Mouse (Mus musculus): ENCODE measurements at regions not wholly inside any gene's neighbourhood (a gene's known extent, or its start where the extent isn't known, plus 50 kb on each side); places are given as distances from the start of the nearest gene placed in this dataset.
"Not testable (repeated sequence)": the region's sequence is repeated elsewhere in the genome, so short reads cannot be mapped to it uniquely, and the experiment has no call there.

- intact Hi-C loops (cut with DNase I), result no loop called here
- DNase-seq (ENCODE audit: low spot score in 2 of 2), result no peak
Observed at GRCm38 (mm10) chr9:94169905-94170612, 367.8 kb downstream of the 1190002N15Rik start.

GRCm38 (mm10) chr9:94163671-94164070 lies 374.2 kb downstream of the 1190002N15Rik start:
- DNase-seq (ENCODE audit: low spot score in 2 of 2), result no peak
- intact Hi-C loops (cut with DNase I), result no loop called here

- no peak for DNase-seq (ENCODE audit: low spot score in 2 of 2)
- intact Hi-C loops (cut with DNase I), result no loop called here
Observed at GRCm38 (mm10) chr9:94155581-94155980, 382.3 kb downstream of the 1190002N15Rik start.

- DNase-seq (ENCODE audit: low spot score in 2 of 2), result no peak
- intact Hi-C loops (cut with DNase I), result no loop called here
Observed at GRCm38 (mm10) chr9:94148474-94148873, 389.4 kb downstream of the 1190002N15Rik start.

- intact Hi-C loops (cut with DNase I), result no loop called here
- DNase-seq (ENCODE audit: low spot score in 2 of 2), result no peak
Observed at GRCm38 (mm10) chr9:94146787-94147186, 391.1 kb downstream of the 1190002N15Rik start.

- intact Hi-C loops (cut with DNase I), result no loop called here
- DNase-seq (ENCODE audit: low spot score in 2 of 2), result no peak
Observed at GRCm38 (mm10) chr9:94136444-94136843, 401.4 kb downstream of the 1190002N15Rik start.

GRCm38 (mm10) chr9:94133682-94134081 lies 404.2 kb downstream of the 1190002N15Rik start:
- intact Hi-C loops (cut with DNase I), result no loop called here
- no peak for DNase-seq (ENCODE audit: low spot score in 2 of 2)

- intact Hi-C loops (cut with DNase I), result no loop called here
- DNase-seq (ENCODE audit: low spot score in 2 of 2), result no peak
Observed at GRCm38 (mm10) chr9:94131367-94131766, 406.5 kb downstream of the 1190002N15Rik start.

- DNase-seq (ENCODE audit: low spot score in 2 of 2), result peak in 1 of 2 experiments; percentile 1
- intact Hi-C loops (cut with DNase I), result no loop called here
Observed at GRCm38 (mm10) chr9:94116961-94117360, 420.9 kb downstream of the 1190002N15Rik start.

- DNase-seq (ENCODE audit: low spot score in 2 of 2); intact Hi-C loops (cut with DNase I): not testable (repeated sequence)
Observed at GRCm38 (mm10) chr9:94107701-94108100, 430.2 kb downstream of the 1190002N15Rik start.

- DNase-seq (ENCODE audit: low spot score in 2 of 2), result no peak
- intact Hi-C loops (cut with DNase I), result no loop called here
Observed at GRCm38 (mm10) chr9:94104669-94105068, 433.2 kb downstream of the 1190002N15Rik start.

GRCm38 (mm10) chr9:94101958-94102357 lies 435.9 kb downstream of the 1190002N15Rik start:
- DNase-seq (ENCODE audit: low spot score in 2 of 2), result no peak
- intact Hi-C loops (cut with DNase I), result no loop called here

GRCm38 (mm10) chr9:94094800-94095199 lies 443.1 kb downstream of the 1190002N15Rik start:
- no peak for DNase-seq (ENCODE audit: low spot score in 2 of 2)
- intact Hi-C loops (cut with DNase I), result no loop called here

GRCm38 (mm10) chr9:94091658-94092225 lies 446.1 kb downstream of the 1190002N15Rik start:
- no peak for DNase-seq (ENCODE audit: low spot score in 2 of 2)
- intact Hi-C loops (cut with DNase I), result no loop called here

- intact Hi-C loops (cut with DNase I), result no loop called here
- DNase-seq (ENCODE audit: low spot score in 2 of 2), result no peak
Observed at GRCm38 (mm10) chr9:94089759-94090158, 448.1 kb downstream of the 1190002N15Rik start.

- DNase-seq (ENCODE audit: low spot score in 2 of 2), result no peak
- intact Hi-C loops (cut with DNase I), result no loop called here
Observed at GRCm38 (mm10) chr9:94083629-94084411, 454.1 kb downstream of the 1190002N15Rik start.

- intact Hi-C loops (cut with DNase I), result no loop called here
- no peak for DNase-seq (ENCODE audit: low spot score in 2 of 2)
Observed at GRCm38 (mm10) chr9:94074904-94075303, 463.0 kb downstream of the 1190002N15Rik start.

GRCm38 (mm10) chr9:94067121-94067520 lies 470.8 kb downstream of the 1190002N15Rik start:
- DNase-seq (ENCODE audit: low spot score in 2 of 2), result no peak
- intact Hi-C loops (cut with DNase I), result no loop called here

- intact Hi-C loops (cut with DNase I), result no loop called here
- DNase-seq (ENCODE audit: low spot score in 2 of 2), result no peak
Observed at GRCm38 (mm10) chr9:94053229-94053628, 484.7 kb downstream of the 1190002N15Rik start.

GRCm38 (mm10) chr9:94047845-94048244 lies 490.0 kb downstream of the 1190002N15Rik start:
- intact Hi-C loops (cut with DNase I), result no loop called here
- no peak for DNase-seq (ENCODE audit: low spot score in 2 of 2)
